Mouse (Mus musculus) intestine, postnatal 0 days (tissue): ENCODE measurements around the gene Blvrb. TPM values are rescaled to one million over a fixed set of nuclear protein-coding genes. Genes with fewer than 3 reads are reported as not detected.
A peak's percentile ranks its signal among the peaks of the same experiment; 100 is the strongest.

Source experiments
- ATAC-seq: fragments of 200-750 bp; cut with Nextera tagmentation; 2 replicates; pipeline ENCODE4 v1.8.0; 2017; ENCODE audit warnings: mild to moderate bottlenecking, moderate TSS enrichment, moderate library complexity
- H3K27ac ChIP-seq: fragments of 300-500 bp; sonication (generic); 2 replicates; pipeline ENCODE4 v1.5.1; 2014; ENCODE audit warnings: mild to moderate bottlenecking, low read depth, low read length, moderate library complexity
- H3K27me3 ChIP-seq: fragments of 300-500 bp; sonication (generic); replicated peaks from 2 replicates; pipeline ENCODE4 v1.6.1; 2014; ENCODE audit warnings: low read length, mixed read lengths; ENCODE audit not compliant: control insufficient read depth, insufficient read depth
- H3K36me3 ChIP-seq: fragments of 300-500 bp; sonication (generic); 2 replicates; pipeline ENCODE4 v1.6.1; 2014; ENCODE audit warnings: mild to moderate bottlenecking, moderate library complexity; ENCODE audit not compliant: control insufficient read depth, insufficient read depth
- H3K4me1 ChIP-seq: fragments of 300-500 bp; sonication (generic); replicated peaks from 2 replicates; pipeline ENCODE4 v1.6.1; 2014; ENCODE audit warnings: antibody characterized with exemption, low read length, mixed read lengths; ENCODE audit not compliant: control insufficient read depth, insufficient read depth
- H3K4me2 ChIP-seq: fragments of 300-500 bp; sonication (generic); replicated peaks from 2 replicates; pipeline ENCODE4 v1.6.1; 2014; ENCODE audit warnings: low read depth, mild to moderate bottlenecking, moderate library complexity
- H3K4me3 ChIP-seq: fragments of 300-500 bp; sonication (generic); 2 replicates; pipeline ENCODE4 v1.5.1; 2014; ENCODE audit warnings: low read depth, low read length
- H3K9ac ChIP-seq: fragments of 300-500 bp; sonication (generic); 2 replicates; pipeline ENCODE4 v1.6.1; 2014; ENCODE audit warnings: mild to moderate bottlenecking, low read depth, low read length
- H3K9me3 ChIP-seq: fragments of 300-500 bp; sonication (generic); 2 replicates; pipeline ENCODE4 v1.6.1; 2016; ENCODE audit warnings: mixed run types; ENCODE audit not compliant: control insufficient read depth
- CTCF ChIP-seq: sonication (generic); IDR thresholded peaks from 2 replicates; pipeline ENCODE4 v1.5.1; 2016; ENCODE audit warnings: low read depth, mild to moderate bottlenecking, control low read depth, antibody characterized with exemption, moderate library complexity
- WGBS: fragments of 180-500 bp; shearing (Covaris S2); extraction: QIAGEN DNeasy Blood & Tissue Kit; methylation state at CpG from one replicate; pipeline ENCODE4 v1.1.7; 2014; 5-methylcytosine and 5-hydroxymethylcytosine counted together
- polyA plus RNA-seq: library from polyadenylated mRNA; unstranded; fragments of >200 nt; fragmentation: Nextera tagmentation; extraction: Ambion mirVana; gene quantifications from 2 replicates; pipeline ENCODE4 v1.2.1, GENCODE M21; 2015

The Blvrb gene
- polyA plus RNA-seq, 1 experiment from 2014 or later = 60.4 TPM

- no peak overlapping the region for H3K9ac ChIP-seq
- under 1% methylated on average over 87 of the region's 96 CpGs for WGBS
These were observed 39.2 kb upstream of the Blvrb start for GRCm38 (mm10) chr7:27408379-27409176.

GRCm38 (mm10) chr7:27417151-27417550, 30.6 kb upstream of the Blvrb start:
- Histone ChIP-seq H3K4me1 (no peaks in the 10 kb centered on the region), H3K36me3 (no peaks in the 10 kb centered on the region), H3K4me2 (no peak overlapping the region), H3K4me3 (no peak overlapping the region), H3K27me3 (no peaks in the 10 kb centered on the region), H3K27ac (no peak overlapping the region), H3K9ac (no peak overlapping the region), H3K9me3 (no peaks in the 10 kb centered on the region)
- WGBS = 47% methylated on average over 2 of the region's 2 CpGs
- TF ChIP-seq CTCF = no peak
- ATAC-seq = no peak

More at GRCm38 (mm10) chr7:27408379-27409176, 39.2 kb upstream of the Blvrb start:
- Histone ChIP-seq H3K36me3 (no peaks in the 10 kb centered on the region), H3K4me3 (peak overlapping the region; percentile 41), H3K4me2 (peak overlapping the region; percentile 80), H3K4me1 (no peaks in the 10 kb centered on the region), H3K9me3 (0 out of 2 replicates have a peak, but pooled peaks cover 3% of the 10 kb centered on the region), H3K27me3 (peaks cover 56% of the 10 kb centered on the region), H3K27ac (no peak overlapping the region)
- ATAC-seq = peak; percentile 62
- TF ChIP-seq CTCF = peak; percentile 90

DNA sequence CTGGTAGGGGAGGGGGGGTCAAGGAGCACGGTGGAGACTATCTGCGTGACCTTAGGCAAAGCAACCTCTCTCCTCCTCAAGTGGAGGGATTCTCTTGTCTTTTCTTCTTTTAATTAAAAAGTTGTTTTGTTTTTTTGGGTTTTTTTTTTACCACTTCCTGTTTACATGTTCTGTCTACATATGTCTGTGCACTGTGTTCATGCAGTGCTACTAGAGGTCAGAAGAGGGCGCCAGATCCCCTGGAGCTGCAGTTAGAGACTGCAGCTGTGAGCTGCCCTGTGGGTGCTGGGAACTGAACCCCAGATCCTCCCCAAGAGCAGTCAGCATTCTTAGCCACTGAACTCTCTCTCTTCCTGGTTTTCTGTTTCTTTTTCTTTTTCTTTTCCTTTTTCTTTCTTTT, 28.7 kb upstream of the Blvrb start:
- Histone ChIP-seq H3K27ac (no peak overlapping the region), H3K36me3 (no peaks in the 10 kb centered on the region), H3K27me3 (no peaks in the 10 kb centered on the region), H3K4me3 (no peak overlapping the region), H3K9ac (no peak overlapping the region), H3K4me1 (no peaks in the 10 kb centered on the region), H3K9me3 (no peaks in the 10 kb centered on the region), H3K4me2 (no peak overlapping the region)
- 79% methylated on average over 3 of the region's 3 CpGs for WGBS
- TF ChIP-seq CTCF = peak; percentile 42
- no peak for ATAC-seq

- WGBS = 82% methylated on average over 12 of the region's 12 CpGs
- H3K9ac ChIP-seq = no peak overlapping the region
- no peaks in the 10 kb centered on the region for H3K4me1 ChIP-seq
- no peak overlapping the region for H3K4me2 ChIP-seq
- no peaks in the 10 kb centered on the region for H3K9me3 ChIP-seq
- H3K27me3 ChIP-seq = no peaks in the 10 kb centered on the region
- H3K4me3 ChIP-seq = no peak overlapping the region
- ATAC-seq = no peak
- no peaks in the 10 kb centered on the region for H3K36me3 ChIP-seq
- TF ChIP-seq CTCF = no peak
- no peak overlapping the region for H3K27ac ChIP-seq
These were observed 24.0 kb upstream of the Blvrb start for GRCm38 (mm10) chr7:27423556-27424326.

DNA sequence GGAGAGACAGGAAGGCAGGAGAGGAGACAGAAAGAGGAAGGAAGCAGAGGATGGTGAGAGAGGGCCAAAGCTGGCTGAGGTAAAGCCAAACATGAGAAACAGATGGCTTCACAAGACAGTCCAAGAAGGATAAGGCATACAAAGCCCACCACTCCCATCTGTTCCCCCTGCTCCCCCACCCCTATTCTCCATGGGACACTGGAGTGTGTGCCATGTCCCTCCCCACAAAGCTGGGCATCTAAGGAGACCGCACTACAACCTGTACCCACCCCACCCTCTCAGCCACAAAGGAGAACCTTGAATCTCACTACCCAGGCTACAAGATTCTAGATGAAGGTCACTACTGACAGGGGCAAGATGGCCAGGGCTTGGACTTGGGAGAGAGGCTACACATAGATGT, 20.4 kb upstream of the Blvrb start:
- 87% methylated on average over 1 of the region's 1 CpGs for WGBS
- no peak for ATAC-seq

DNA sequence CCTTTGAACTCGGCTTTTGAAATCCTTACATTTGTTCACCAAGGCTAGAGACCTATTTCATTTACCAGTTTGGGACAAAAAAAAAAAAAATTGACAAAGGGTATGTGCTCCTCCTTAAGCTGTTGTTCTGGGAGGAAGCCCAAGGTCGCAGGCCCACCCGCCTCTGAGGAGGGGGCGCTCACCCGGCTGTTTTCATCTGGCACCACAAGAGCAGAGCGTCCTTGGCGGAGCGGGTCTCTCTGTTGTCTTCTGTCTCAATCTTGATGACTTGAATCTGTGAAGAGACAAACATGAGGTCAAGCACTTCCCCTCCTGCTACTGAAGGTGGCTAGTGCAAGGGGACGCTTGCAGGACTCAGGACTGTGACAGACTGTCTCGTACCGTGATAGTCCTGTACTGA, 19.8 kb upstream of the Blvrb start:
- Histone ChIP-seq H3K4me1 (no peaks in the 10 kb centered on the region), H3K9me3 (peaks cover 5% of the 10 kb centered on the region; the same call in 1 of the 2 replicates), H3K36me3 (no peaks in the 10 kb centered on the region), H3K9ac (no peak overlapping the region), H3K27ac (no peak overlapping the region), H3K4me3 (no peak overlapping the region), H3K27me3 (no peaks in the 10 kb centered on the region), H3K4me2 (no peak overlapping the region)
- TF ChIP-seq CTCF = no peak
- ATAC-seq = no peak
- 79% methylated on average over 11 of the region's 11 CpGs for WGBS

More for the DNA sequence above, 20.4 kb upstream of the Blvrb start:
- no peak for TF ChIP-seq CTCF
- no peak overlapping the region for H3K9ac ChIP-seq
- H3K36me3 ChIP-seq = no peaks in the 10 kb centered on the region
- no peak overlapping the region for H3K4me3 ChIP-seq
- H3K4me2 ChIP-seq = no peak overlapping the region
- H3K27me3 ChIP-seq = no peaks in the 10 kb centered on the region
- H3K27ac ChIP-seq = no peak overlapping the region
- peaks cover 5% of the 10 kb centered on the region; the same call in 1 of the 2 replicates for H3K9me3 ChIP-seq
- no peaks in the 10 kb centered on the region for H3K4me1 ChIP-seq
